Mouse (Mus musculus) neutrophil, adult 5-6 weeks (primary cell): ENCODE measurements around the gene Matn4. TPM values are rescaled to one million over a fixed set of nuclear protein-coding genes. Genes with fewer than 3 reads are reported as not detected.
A peak's percentile ranks its signal among the peaks of the same experiment; 100 is the strongest.

Experiments used
- ATAC-seq: fragments of 151-379, 151-347 bp; 2 replicates; pipeline ENCODE4 v1.8.0; 2017; ENCODE audit warnings: mild to moderate bottlenecking, moderate TSS enrichment; ENCODE audit not compliant: insufficient number of reproducible peaks, poor library complexity, low FRiP score, severe bottlenecking; ENCODE audit errors: extremely low read depth
- total RNA-seq: library from RNA; stranded (forward); fragments of 200-1000 nt; gene quantifications from 2 replicates; pipeline ENCODE4 v1.2.3, GENCODE M21; 2017

Gene Matn4
- total RNA-seq, 1 experiment from 2014 or later: not detected

GRCm38 (mm10) chr2:164437710-164438109, 32.8 kb upstream of the Matn4 start:
- ATAC-seq: no peak

- ATAC-seq: no peak
Observed at GRCm38 (mm10) chr2:164436961-164437360, 32.0 kb upstream of the Matn4 start.

- no peak for ATAC-seq
Observed at GRCm38 (mm10) chr2:164436215-164436913, 31.4 kb upstream of the Matn4 start.

GRCm38 (mm10) chr2:164435216-164436090, 30.5 kb upstream of the Matn4 start:
- ATAC-seq: peak; percentile 28

GRCm38 (mm10) chr2:164434681-164435080, 29.7 kb upstream of the Matn4 start:
- no peak for ATAC-seq

- no peak for ATAC-seq
Observed at GRCm38 (mm10) chr2:164433278-164433895, 28.4 kb upstream of the Matn4 start.

GRCm38 (mm10) chr2:164432541-164433191, 27.7 kb upstream of the Matn4 start:
- no peak for ATAC-seq

- ATAC-seq: no peak
Observed at GRCm38 (mm10) chr2:164431676-164432465, 26.9 kb upstream of the Matn4 start.

GRCm38 (mm10) chr2:164430697-164431096, 25.7 kb upstream of the Matn4 start:
- ATAC-seq: no peak

- no peak for ATAC-seq
Observed at GRCm38 (mm10) chr2:164429881-164430615, 25.1 kb upstream of the Matn4 start.

GRCm38 (mm10) chr2:164428451-164428850, 23.5 kb upstream of the Matn4 start:
- no peak for ATAC-seq

- no peak for ATAC-seq
Observed at GRCm38 (mm10) chr2:164426952-164427351, 22.0 kb upstream of the Matn4 start.

GRCm38 (mm10) chr2:164426121-164426520, 21.2 kb upstream of the Matn4 start:
- no peak for ATAC-seq

- ATAC-seq: no peak
Observed at GRCm38 (mm10) chr2:164425401-164425800, 20.4 kb upstream of the Matn4 start.

- ATAC-seq: no peak
Observed at GRCm38 (mm10) chr2:164424406-164424805, 19.4 kb upstream of the Matn4 start.

GRCm38 (mm10) chr2:164423464-164423863, 18.5 kb upstream of the Matn4 start:
- no peak for ATAC-seq

GRCm38 (mm10) chr2:164422675-164423393, 17.9 kb upstream of the Matn4 start:
- ATAC-seq: peak; percentile 79
